Mouse (Mus musculus) forebrain, embryonic 11.5 days (tissue): ENCODE data around the gene Ccnb1ip1. TPM values are rescaled to one million over a fixed set of nuclear protein-coding genes. Genes with fewer than 3 reads are reported as not detected.
A peak's percentile ranks its signal among the peaks of the same experiment; 100 is the strongest.

Experiments used
- ATAC-seq: fragments of 200-750 bp; cut with Nextera tagmentation; replicated peaks from 2 replicates; pipeline ENCODE4 v1.8.0; 2017; ENCODE audit warnings: moderate TSS enrichment; ENCODE audit not compliant: low FRiP score
- DNase-seq: peaks from one replicate; pipeline ENCODE4 v3.0.0-alpha.2; 2017; ENCODE audit warnings: low spot score
- H3K27ac ChIP-seq: fragments of 300-500 bp; sonication (generic); 2 replicates; pipeline ENCODE4 v1.5.1; 2014; ENCODE audit warnings: low read depth, low read length
- H3K27me3 ChIP-seq: fragments of 300-500 bp; sonication (generic); 2 replicates; pipeline ENCODE4 v1.6.1; 2014; ENCODE audit warnings: mild to moderate bottlenecking, low read length, mixed read lengths; ENCODE audit not compliant: control insufficient read depth, insufficient read depth
- H3K36me3 ChIP-seq: fragments of 300-500 bp; sonication (generic); 2 replicates; pipeline ENCODE4 v1.6.1; 2014; ENCODE audit warnings: mild to moderate bottlenecking, low read length, moderate library complexity, mixed read lengths; ENCODE audit not compliant: control insufficient read depth, insufficient read depth
- H3K4me1 ChIP-seq: fragments of 300-500 bp; sonication (generic); replicated peaks from 2 replicates; pipeline ENCODE4 v1.6.1; 2014; ENCODE audit warnings: low read length, mixed read lengths; ENCODE audit not compliant: control insufficient read depth, insufficient read depth
- H3K4me2 ChIP-seq: fragments of 300-500 bp; sonication (generic); 2 replicates; pipeline ENCODE4 v1.6.1; 2014; ENCODE audit warnings: low read depth, mild to moderate bottlenecking, low read length, moderate library complexity, mixed read lengths; ENCODE audit not compliant: severe bottlenecking
- H3K4me3 ChIP-seq: fragments of 300-500 bp; sonication (generic); 2 replicates; pipeline ENCODE4 v1.5.1; 2014; ENCODE audit warnings: low read depth, low read length
- H3K9ac ChIP-seq: fragments of 300-500 bp; sonication (generic); 2 replicates; pipeline ENCODE4 v1.6.1; 2014; ENCODE audit warnings: low read length
- H3K9me3 ChIP-seq: fragments of 300-500 bp; sonication (generic); 2 replicates; pipeline ENCODE4 v1.6.1; 2016; ENCODE audit warnings: low read length, mixed read lengths; ENCODE audit not compliant: control insufficient read depth
- WGBS: fragments of 180-500 bp; shearing (Covaris S2); extraction: QIAGEN DNeasy Blood & Tissue Kit; methylation state at CpG from one replicate; pipeline ENCODE4 v1.1.7; 2014; 5-methylcytosine and 5-hydroxymethylcytosine counted together
- polyA plus RNA-seq: library from polyadenylated mRNA; unstranded; fragments of >200 nt; fragmentation: Nextera tagmentation; extraction: Ambion mirVana; gene quantifications from 2 replicates; pipeline ENCODE4 v1.2.1, GENCODE M21; 2014

Gene Ccnb1ip1
- polyA plus RNA-seq, 1 experiment from 2014 or later: not detected

DNA sequence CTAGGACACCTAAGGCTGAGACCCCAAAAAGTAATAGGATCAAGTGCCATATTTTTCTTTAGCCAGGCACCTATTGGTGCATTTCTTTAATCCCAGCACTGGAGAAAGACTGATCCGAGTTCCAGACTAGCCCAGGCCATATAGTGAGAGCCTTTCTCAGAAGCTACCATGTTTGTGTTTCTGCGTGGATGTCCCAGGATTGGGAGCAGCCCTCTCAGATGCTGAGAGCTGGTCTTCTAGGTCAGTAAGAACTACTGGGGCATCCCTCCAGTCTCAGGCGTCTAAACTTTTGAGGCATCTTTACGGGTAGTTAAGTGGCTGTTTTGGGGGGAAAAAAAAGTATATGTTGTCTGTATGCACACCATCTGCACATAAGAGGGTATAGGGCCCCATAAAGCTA, 11.6 kb downstream of the Ccnb1ip1 start:
- Histone ChIP-seq H3K4me3 (no peak overlapping the region), H3K27ac (no peak overlapping the region), H3K9me3 (no peaks in the 10 kb centered on the region), H3K27me3 (no peaks in the 10 kb centered on the region), H3K36me3 (no peaks in the 10 kb centered on the region), H3K4me2 (no peak overlapping the region), H3K9ac (no peak overlapping the region), H3K4me1 (no peaks in the 10 kb centered on the region)
- WGBS: 83% methylated on average over 4 of the region's 4 CpGs
- DNase-seq (no peak), ATAC-seq (no peak)

DNA sequence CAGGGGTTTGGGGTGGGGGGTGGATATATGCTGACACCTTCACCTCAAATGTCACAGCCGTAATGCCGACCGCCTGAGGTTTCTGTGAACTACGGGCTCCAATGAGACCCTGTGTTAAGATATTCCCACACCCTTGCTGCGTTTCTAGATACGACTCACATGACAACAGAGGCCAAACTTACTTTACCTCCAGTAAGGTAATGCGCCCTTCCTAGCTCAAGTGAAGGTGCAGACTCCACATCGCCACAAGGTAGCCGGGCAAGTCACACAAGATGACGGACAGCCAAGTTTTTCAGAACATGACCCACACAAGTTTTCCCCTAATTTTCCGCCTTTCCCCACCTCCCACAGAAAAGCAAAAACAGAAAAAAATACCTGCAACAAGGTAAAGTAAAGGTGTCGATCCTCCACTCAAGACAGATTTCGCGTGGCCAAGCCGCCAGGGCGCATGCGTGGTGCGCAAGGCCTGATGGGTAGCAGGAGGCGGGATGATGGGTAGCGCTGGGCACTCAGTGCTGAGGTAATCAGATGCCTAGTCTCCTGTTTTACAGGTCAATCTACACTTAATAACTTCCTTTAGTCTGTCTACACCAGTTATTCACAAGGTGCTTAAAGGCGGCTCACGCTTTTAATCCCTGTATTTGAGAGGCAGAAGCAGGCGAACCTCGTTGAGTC, 12.1 kb downstream of the Ccnb1ip1 start:
- Histone ChIP-seq H3K4me3 (no peak overlapping the region), H3K9me3 (no peaks in the 10 kb centered on the region), H3K4me1 (no peaks in the 10 kb centered on the region), H3K27me3 (no peaks in the 10 kb centered on the region), H3K9ac (no peak overlapping the region), H3K4me2 (no peak overlapping the region), H3K36me3 (no peaks in the 10 kb centered on the region), H3K27ac (no peak overlapping the region)
- 94% methylated on average over 24 of the region's 24 CpGs for WGBS
- DNase-seq (no peak), ATAC-seq (no peak)

DNA sequence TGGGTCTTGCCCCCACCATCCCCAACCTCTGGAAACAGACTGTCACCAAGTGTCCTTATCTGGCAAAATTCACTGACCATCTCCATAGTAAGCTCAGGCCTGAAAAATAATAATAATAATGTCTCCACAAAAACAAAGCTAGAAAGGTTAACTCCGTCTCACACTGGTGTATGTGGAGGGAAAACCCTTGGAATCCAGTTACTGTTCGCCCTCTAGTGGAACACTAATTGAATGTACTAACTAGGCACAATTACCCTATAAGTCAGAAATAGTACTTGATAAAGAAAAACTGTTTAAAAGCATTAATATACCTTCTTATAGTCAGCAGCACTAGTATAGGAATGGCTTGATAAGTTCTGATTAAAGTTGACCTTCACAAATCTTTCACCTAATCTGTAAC, 19.4 kb downstream of the Ccnb1ip1 start:
- H3K27me3 ChIP-seq: no peaks in the 10 kb centered on the region
- no peak for ATAC-seq
- no peaks in the 10 kb centered on the region for H3K36me3 ChIP-seq
- no peak overlapping the region for H3K27ac ChIP-seq
- WGBS: 15% methylated on average over 2 of the region's 2 CpGs
- no peak overlapping the region for H3K4me2 ChIP-seq
- DNase-seq: no peak
- no peaks in the 10 kb centered on the region for H3K4me1 ChIP-seq
- H3K4me3 ChIP-seq: no peak overlapping the region
- H3K9me3 ChIP-seq: no peaks in the 10 kb centered on the region
- H3K9ac ChIP-seq: no peak overlapping the region

DNA sequence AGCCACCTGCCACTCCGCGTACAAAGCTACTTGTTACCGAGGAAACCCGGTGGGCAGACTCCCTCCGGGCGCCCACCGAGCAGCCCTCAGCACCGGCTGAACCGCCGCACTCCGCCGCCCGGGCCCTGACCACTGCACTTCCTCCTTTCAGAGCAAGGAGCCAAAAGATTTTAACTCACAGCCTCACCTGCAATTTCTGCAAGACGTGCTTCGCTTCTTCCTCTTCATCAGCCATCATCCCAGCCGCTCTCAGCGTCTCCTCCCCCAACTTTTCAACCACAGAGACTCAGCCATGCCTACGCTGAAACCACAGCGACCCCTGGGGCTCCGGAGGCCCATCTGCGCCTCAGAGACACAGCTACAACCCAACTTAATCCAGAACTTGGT, 22.3 kb downstream of the Ccnb1ip1 start, which contains the start of gene Ttc5:
Gene Ttc5, minus strand, starts transcription at position 269 of the 387 bp plus-strand sequence.
- peak within 1 kb of the TSS; percentile 85 for H3K9ac ChIP-seq
- ATAC-seq (peak; percentile 92), DNase-seq (peak; percentile 95)
- under 1% methylated on average over 21 of the region's 21 CpGs for WGBS
- no peak within 1 kb of the TSS for H3K27ac ChIP-seq
- peaks cover 7% of the 10 kb centered on the region; the same call in 1 of the 2 replicates for H3K36me3 ChIP-seq
- no peaks in the 10 kb centered on the region for H3K27me3 ChIP-seq
- H3K9me3 ChIP-seq: no peaks in the 10 kb centered on the region
- no peaks in the 10 kb centered on the region for H3K4me1 ChIP-seq
- peak within 1 kb of the TSS; percentile 53 for H3K4me2 ChIP-seq
- peak within 1 kb of the TSS; percentile 70 for H3K4me3 ChIP-seq

DNA sequence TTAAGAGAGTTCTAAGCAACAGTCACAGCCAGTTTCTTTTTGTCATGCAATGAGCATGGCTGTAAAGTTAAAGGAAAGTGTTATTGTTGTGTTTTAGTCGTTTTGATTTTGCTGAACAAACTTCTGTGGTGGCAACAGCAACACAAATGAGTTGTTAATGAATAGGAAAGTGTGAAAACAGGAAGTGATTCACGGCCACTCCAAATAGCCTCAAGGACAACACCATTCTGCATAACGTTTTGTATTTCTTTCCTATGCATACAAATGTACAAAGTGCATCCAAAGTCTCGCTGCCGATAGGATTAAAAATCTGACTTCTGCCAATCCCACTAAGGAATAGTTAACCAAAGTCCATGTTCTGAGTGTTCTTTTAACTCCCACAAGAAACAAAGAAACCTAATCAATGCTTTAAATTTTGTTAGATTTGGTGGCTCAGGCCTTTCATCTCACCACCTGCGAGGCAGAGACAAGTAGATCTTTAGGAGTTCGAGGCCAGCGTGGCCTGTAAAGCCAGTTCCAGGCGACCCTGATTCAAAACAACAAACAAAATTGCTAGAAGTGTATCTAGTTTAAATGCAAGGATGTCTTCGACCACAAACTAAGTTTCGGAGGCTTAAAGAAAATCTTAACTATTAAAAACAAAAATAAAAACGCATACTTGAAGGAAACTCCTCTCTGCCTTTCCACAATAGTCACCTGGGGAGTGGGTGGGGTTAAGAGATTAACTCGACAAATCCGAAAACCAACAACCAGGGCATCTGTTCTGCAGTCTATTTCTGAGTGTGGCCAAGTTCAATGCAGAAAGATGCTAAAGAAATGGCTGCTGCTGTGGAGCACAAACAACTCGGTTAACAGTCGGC, 22.9 kb downstream of the Ccnb1ip1 start:
- WGBS: 32% methylated on average over 16 of the region's 16 CpGs
- ATAC-seq (no peak), DNase-seq (no peak)
- H3K36me3 ChIP-seq: peaks cover 7% of the 10 kb centered on the region; the same call in 1 of the 2 replicates
- no peak overlapping the region for H3K27ac ChIP-seq
- peak overlapping the region; percentile 85 for H3K9ac ChIP-seq
- peak overlapping the region; percentile 70 for H3K4me3 ChIP-seq
- peak overlapping the region; percentile 53 for H3K4me2 ChIP-seq
- no peaks in the 10 kb centered on the region for H3K9me3 ChIP-seq
- no peaks in the 10 kb centered on the region for H3K4me1 ChIP-seq
- no peaks in the 10 kb centered on the region for H3K27me3 ChIP-seq

DNA sequence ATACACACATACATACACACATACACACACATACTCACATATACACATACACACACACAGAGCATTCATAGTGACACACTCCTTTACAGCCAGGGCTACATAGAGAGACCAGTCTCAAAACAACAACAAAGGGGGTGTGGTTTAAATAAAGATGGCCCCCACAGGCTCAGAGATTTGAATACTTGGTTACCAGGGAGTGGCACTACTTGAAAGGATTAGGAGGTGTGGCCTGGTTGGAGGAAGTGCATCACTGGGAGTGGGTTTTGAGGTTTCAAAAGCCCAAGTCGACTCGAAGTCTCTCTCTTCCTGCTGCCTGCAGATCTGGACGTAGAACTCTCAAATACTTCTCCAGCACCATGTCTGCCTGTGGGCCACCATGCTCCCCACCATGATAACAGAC, 25.4 kb downstream of the Ccnb1ip1 start:
- Histone ChIP-seq H3K4me3 (no peak overlapping the region), H3K9ac (no peak overlapping the region), H3K36me3 (peaks cover 7% of the 10 kb centered on the region; the same call in 1 of the 2 replicates), H3K4me2 (no peak overlapping the region), H3K4me1 (no peaks in the 10 kb centered on the region), H3K27me3 (no peaks in the 10 kb centered on the region), H3K27ac (no peak overlapping the region), H3K9me3 (no peaks in the 10 kb centered on the region)
- ATAC-seq: no peak
- DNase-seq: no peak
- WGBS: 87% methylated on average over 3 of the region's 3 CpGs

DNA sequence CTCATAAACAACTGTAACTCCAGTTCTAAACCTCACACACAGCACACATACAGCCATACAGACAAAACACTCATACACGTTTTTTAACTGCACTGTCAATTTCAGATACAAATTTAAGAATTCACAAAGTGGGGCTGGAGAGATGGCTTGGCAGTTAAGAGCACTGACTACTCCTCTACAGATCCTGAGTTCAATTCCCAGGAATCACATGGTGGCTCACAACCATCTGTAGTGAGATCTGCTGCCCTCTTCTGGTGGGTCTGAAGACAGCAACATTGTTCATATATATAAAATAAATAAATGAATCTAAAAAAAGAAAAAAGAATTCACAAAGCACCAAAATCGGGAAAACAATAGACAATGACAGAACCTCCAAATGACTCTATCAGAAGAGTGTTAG, 36.2 kb downstream of the Ccnb1ip1 start:
- H3K9me3 ChIP-seq: no peaks in the 10 kb centered on the region
- ATAC-seq: no peak
- DNase-seq: no peak
- H3K4me1 ChIP-seq: no peaks in the 10 kb centered on the region
- peaks cover 8% of the 10 kb centered on the region for H3K36me3 ChIP-seq
- H3K4me2 ChIP-seq: no peak overlapping the region
- 91% methylated on average over 2 of the region's 2 CpGs for WGBS
- H3K4me3 ChIP-seq: no peak overlapping the region
- no peaks in the 10 kb centered on the region for H3K27me3 ChIP-seq
- H3K9ac ChIP-seq: no peak overlapping the region
- no peak overlapping the region for H3K27ac ChIP-seq

DNA sequence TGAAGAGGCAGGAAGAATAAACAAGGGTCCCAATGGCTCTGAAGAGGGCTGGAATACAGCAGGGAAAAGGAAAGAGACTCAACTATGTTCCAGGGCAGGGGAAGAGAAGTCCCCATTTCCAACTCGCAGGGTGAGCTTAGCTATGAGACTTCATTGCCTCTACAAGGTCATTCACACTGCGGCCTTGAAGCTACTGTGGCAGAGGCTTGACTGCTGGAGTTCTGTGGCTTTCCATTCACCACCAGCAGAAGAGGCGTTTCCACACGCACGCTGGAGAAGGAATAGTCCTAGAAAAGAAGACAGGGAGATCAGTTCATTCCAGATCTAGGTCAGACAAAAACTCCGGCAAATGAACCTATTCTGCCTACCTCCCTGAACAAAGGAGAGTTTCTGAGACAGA, 41.8 kb downstream of the Ccnb1ip1 start:
- ATAC-seq: no peak
- Histone ChIP-seq H3K36me3 (peaks cover 4% of the 10 kb centered on the region; the same call in 1 of the 2 replicates), H3K27ac (no peak overlapping the region), H3K27me3 (no peaks in the 10 kb centered on the region), H3K4me3 (no peak overlapping the region), H3K9me3 (no peaks in the 10 kb centered on the region), H3K9ac (no peak overlapping the region), H3K4me1 (no peaks in the 10 kb centered on the region), H3K4me2 (no peak overlapping the region)
- WGBS: 95% methylated on average over 6 of the region's 6 CpGs
- DNase-seq: no peak
